Mouse (Mus musculus) cerebellum, adult 2 months (tissue): ENCODE measurements at regions not wholly inside any gene's neighbourhood (a gene's known extent, or its start where the extent isn't known, plus 50 kb on each side); places are given as distances from the start of the nearest gene placed in this dataset.

Experiments
- CTCF ChIP-seq: fragments of 200-500 bp; IDR thresholded peaks from 2 replicates; pipeline ENCODE4 v1.5.1; 2011; ENCODE audit warnings: low read depth, mild to moderate bottlenecking, control low read depth, low read length, moderate library complexity, borderline replicate concordance; ENCODE audit not compliant: insufficient read depth
- POLR2A ChIP-seq: fragments of 200-500 bp; IDR thresholded peaks from 2 replicates; pipeline ENCODE4 v1.6.1; 2011; ENCODE audit warnings: low read length, control low read depth, borderline replicate concordance; ENCODE audit not compliant: insufficient read depth

DNA sequence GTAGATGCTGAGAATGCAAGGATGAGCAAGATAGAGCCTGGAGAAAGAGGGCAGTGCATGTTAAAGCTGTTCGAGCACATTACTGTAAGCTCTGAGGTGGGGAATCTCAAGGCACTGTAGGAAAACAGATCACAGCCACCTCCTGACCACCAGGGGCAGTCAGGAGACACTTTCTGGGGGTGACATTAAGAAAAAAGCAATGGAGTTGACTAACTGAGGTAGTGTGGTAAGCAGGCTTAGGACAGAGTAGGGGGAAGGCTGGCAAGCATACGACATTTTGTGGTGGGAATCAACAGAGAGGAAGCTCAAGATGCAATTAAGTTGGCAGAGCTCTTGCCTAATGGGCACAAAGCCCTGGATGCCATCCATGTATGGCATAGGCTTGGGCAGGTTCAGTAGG, 172.9 kb upstream of the Ercc4 start:
- TF ChIP-seq CTCF (no peak), POLR2A (no peak)
